Comparison of ENCODE assay signal across 26 mouse cellular contexts in the genomic region with DNA sequence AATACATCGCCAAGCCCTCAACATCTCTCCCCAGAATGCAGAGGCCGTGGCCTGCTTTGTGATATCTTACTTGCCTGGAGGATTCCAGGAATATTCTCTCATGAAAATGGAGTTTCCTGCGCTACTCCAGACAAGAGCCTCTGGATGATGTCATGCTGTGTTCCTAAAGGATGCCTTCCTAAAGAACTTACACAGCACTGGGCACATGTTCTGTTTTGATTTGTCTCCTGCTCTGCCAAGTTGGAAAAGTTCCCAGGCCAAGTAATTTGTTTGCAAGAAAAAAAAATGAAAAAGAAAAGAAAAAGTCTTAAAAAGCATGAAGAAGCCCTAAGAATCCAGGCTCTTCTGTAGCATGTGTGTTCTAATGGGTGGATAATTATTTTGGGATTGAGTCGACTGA. TPM values are rescaled to one million over a fixed set of nuclear protein-coding genes. Genes with fewer than 3 reads are reported as not detected.
DNase-seq lines count a peak whose midpoint lies in the region; ATAC-seq and TF ChIP-seq lines count a peak whose summit lies in the region.
"Had no signal": no experiment of that assay in that cellular context is flagged by ENCODE, and none has a peak within 500 bp of the region (broad histone marks: within the 10 kb centered on the region; RNA-seq: fewer than 3 reads in every experiment).

No protein-coding gene starts in this region.

- H3K9me3 ChIP-seq in forebrain, embryonic 12.5 days = no peaks in the 10 kb centered on the region
- no peaks in the 10 kb centered on the region for H3K9me3 ChIP-seq in forebrain, embryonic 11.5 days (ENCODE audit: control insufficient read depth, low read length)
- no peaks in the 10 kb centered on the region for H3K9me3 ChIP-seq in intestine, embryonic 16.5 days (ENCODE audit: control insufficient read depth, low read length)
- H3K9me3 ChIP-seq in intestine, postnatal 0 days (ENCODE audit: control insufficient read depth) = no peaks in the 10 kb centered on the region
- no peaks in the 10 kb centered on the region for H3K9me3 ChIP-seq in embryonic facial prominence, embryonic 15.5 days (replicated peaks)
- H3K9me3 ChIP-seq: embryonic facial prominence, embryonic 13.5 days; hindbrain, embryonic 12.5 days; midbrain, embryonic 15.5 days had no signal

- H3K4me3 ChIP-seq in forebrain, embryonic 12.5 days (replicated peaks) = no peak overlapping the region
- no peak overlapping the region for H3K4me3 ChIP-seq in forebrain, embryonic 11.5 days (ENCODE audit: low read depth, low read length)
- H3K4me3 ChIP-seq in intestine, embryonic 16.5 days (ENCODE audit: low read length) = no peak overlapping the region
- no peak overlapping the region for H3K4me3 ChIP-seq in intestine, postnatal 0 days (ENCODE audit: low read depth, low read length)
- no peak overlapping the region for H3K4me3 ChIP-seq in embryonic facial prominence, embryonic 15.5 days (replicated peaks)
- H3K4me3 ChIP-seq: embryonic facial prominence, embryonic 13.5 days; hindbrain, embryonic 12.5 days; left cerebral cortex, adult 2 months; midbrain, embryonic 15.5 days had no signal

- H3K4me1 ChIP-seq in forebrain, embryonic 12.5 days = peaks cover 3% of the 10 kb centered on the region; the same call in 1 of the 2 replicates
- no peaks in the 10 kb centered on the region for H3K4me1 ChIP-seq in forebrain, embryonic 11.5 days (replicated peaks; ENCODE audit: control insufficient read depth, insufficient read depth, low read length)
- H3K4me1 ChIP-seq in intestine, embryonic 16.5 days (ENCODE audit: control insufficient read depth, insufficient read depth, low read length) = no peaks in the 10 kb centered on the region
- H3K4me1 ChIP-seq in intestine, postnatal 0 days (replicated peaks; ENCODE audit: control insufficient read depth, insufficient read depth, low read length) = no peaks in the 10 kb centered on the region
- H3K4me1 ChIP-seq in embryonic facial prominence, embryonic 15.5 days = peaks cover 4% of the 10 kb centered on the region; the same call in 1 of the 2 replicates
- H3K4me1 ChIP-seq: midbrain, embryonic 15.5 days had no signal

- H3K27me3 ChIP-seq in forebrain, embryonic 12.5 days = no peaks in the 10 kb centered on the region
- no peaks in the 10 kb centered on the region for H3K27me3 ChIP-seq in forebrain, embryonic 11.5 days (ENCODE audit: control insufficient read depth, insufficient read depth, low read length)
- no peaks in the 10 kb centered on the region for H3K27me3 ChIP-seq in intestine, embryonic 16.5 days (replicated peaks; ENCODE audit: control insufficient read depth, insufficient read depth, low read length)
- no peaks in the 10 kb centered on the region for H3K27me3 ChIP-seq in intestine, postnatal 0 days (replicated peaks; ENCODE audit: control insufficient read depth, insufficient read depth, low read length)
- no peaks in the 10 kb centered on the region for H3K27me3 ChIP-seq in embryonic facial prominence, embryonic 15.5 days
- H3K27me3 ChIP-seq: CH12.LX; embryonic facial prominence, embryonic 13.5 days; hindbrain, embryonic 12.5 days; midbrain, embryonic 15.5 days had no signal

- no peaks in the 10 kb centered on the region for H3K36me3 ChIP-seq in forebrain, embryonic 12.5 days (replicated peaks)
- no peaks in the 10 kb centered on the region for H3K36me3 ChIP-seq in forebrain, embryonic 11.5 days (ENCODE audit: control insufficient read depth, insufficient read depth, low read length)
- H3K36me3 ChIP-seq in intestine, embryonic 16.5 days (ENCODE audit: control insufficient read depth, insufficient read depth, low read length) = no peaks in the 10 kb centered on the region
- H3K36me3 ChIP-seq in intestine, postnatal 0 days (ENCODE audit: control insufficient read depth, insufficient read depth) = no peaks in the 10 kb centered on the region
- H3K36me3 ChIP-seq in embryonic facial prominence, embryonic 15.5 days = no peaks in the 10 kb centered on the region
- H3K36me3 ChIP-seq: embryonic facial prominence, embryonic 13.5 days; hindbrain, embryonic 12.5 days; midbrain, embryonic 15.5 days had no signal

- no peak for TF ChIP-seq CTCF in intestine, postnatal 0 days (IDR thresholded peaks at IDR 0.05; ENCODE audit: low read depth)

- no peak for DNase-seq in forebrain, embryonic 11.5 days (ENCODE audit: low spot score)
- DNase-seq in 3T3-L1 (ENCODE audit: low read depth, low spot score) = peak; percentile 27
- DNase-seq in spleen, postnatal 36 days (ENCODE audit: low spot score in 2 of 2) = no peak
- DNase-seq: cerebellum, adult 9-11 months; gastrocnemius, postnatal 10 days; heart, adult 11 months; heart, postnatal 10 days; kidney, adult 9 months; kidney, postnatal 36 days; layer of hippocampus, adult 9-11 months; left cerebral cortex, postnatal 4 days; lung, adult 2 months; right cerebral cortex, postnatal 25 days had no signal

- H3K27ac ChIP-seq in forebrain, embryonic 12.5 days = 0 out of 2 replicates have a peak overlapping the region, but pooled peaks have one; percentile 6
- no peak overlapping the region for H3K27ac ChIP-seq in forebrain, embryonic 11.5 days (ENCODE audit: low read depth, low read length)
- 0 out of 2 replicates have a peak overlapping the region, but pooled peaks have one; percentile 13 for H3K27ac ChIP-seq in intestine, embryonic 16.5 days (ENCODE audit: low read length)
- no peak overlapping the region for H3K27ac ChIP-seq in intestine, postnatal 0 days (ENCODE audit: low read depth, low read length)
- H3K27ac ChIP-seq in embryonic facial prominence, embryonic 15.5 days (replicated peaks) = 0 out of 2 replicates have a peak overlapping the region, but pooled peaks have one; percentile 36
- H3K27ac ChIP-seq: embryonic facial prominence, embryonic 13.5 days; hindbrain, embryonic 12.5 days; left cerebral cortex, adult 2 months; midbrain, embryonic 15.5 days had no signal

- H3K9ac ChIP-seq in forebrain, embryonic 12.5 days = no peak overlapping the region
- H3K9ac ChIP-seq in forebrain, embryonic 11.5 days (ENCODE audit: low read length) = no peak overlapping the region
- H3K9ac ChIP-seq in intestine, embryonic 16.5 days (ENCODE audit: low read depth, low read length) = no peak overlapping the region
- no peak overlapping the region for H3K9ac ChIP-seq in intestine, postnatal 0 days (ENCODE audit: low read depth, low read length)
- no peak overlapping the region for H3K9ac ChIP-seq in embryonic facial prominence, embryonic 15.5 days
- H3K9ac ChIP-seq: embryonic facial prominence, embryonic 13.5 days; hindbrain, embryonic 12.5 days; midbrain, embryonic 15.5 days had no signal

- no peak overlapping the region for H3K4me2 ChIP-seq in forebrain, embryonic 12.5 days
- H3K4me2 ChIP-seq in forebrain, embryonic 11.5 days (ENCODE audit: low read depth, low read length, severe bottlenecking) = no peak overlapping the region
- no peak overlapping the region for H3K4me2 ChIP-seq in intestine, embryonic 16.5 days (ENCODE audit: low read depth, low read length)
- no peak overlapping the region for H3K4me2 ChIP-seq in intestine, postnatal 0 days (replicated peaks; ENCODE audit: low read depth)
- no peak overlapping the region for H3K4me2 ChIP-seq in embryonic facial prominence, embryonic 15.5 days (replicated peaks)
- H3K4me2 ChIP-seq: embryonic facial prominence, embryonic 13.5 days; hindbrain, embryonic 12.5 days; liver, embryonic 11.5 days; midbrain, embryonic 15.5 days had no signal

- WGBS in forebrain, embryonic 12.5 days = 56% methylated on average over 4 of the region's 4 CpGs
- 76% methylated on average over 4 of the region's 4 CpGs for WGBS in forebrain, embryonic 11.5 days
- 57% methylated on average over 4 of the region's 4 CpGs for WGBS in intestine, embryonic 16.5 days
- WGBS in intestine, postnatal 0 days = 68% methylated on average over 4 of the region's 4 CpGs
- 53% methylated on average over 4 of the region's 4 CpGs for WGBS in embryonic facial prominence, embryonic 15.5 days

- ATAC-seq in forebrain, embryonic 12.5 days (ENCODE audit: low FRiP score) = no peak
- no peak for ATAC-seq in forebrain, embryonic 11.5 days (replicated peaks; ENCODE audit: low FRiP score)
- ATAC-seq in intestine, embryonic 16.5 days = no peak
- no peak for ATAC-seq in intestine, postnatal 0 days
- no peak for ATAC-seq in embryonic facial prominence, embryonic 15.5 days (ENCODE audit: insufficient number of reproducible peaks, low FRiP score, low TSS enrichment, low read depth)
- no peak for ATAC-seq in erythroid progenitor cell, adult 5-6 weeks (replicated peaks; ENCODE audit: low FRiP score, poor library complexity, severe bottlenecking)
- ATAC-seq: inflammation-experienced regulatory T-cells, adult 6 months; midbrain, embryonic 15.5 days had no signal

RNA-seq across cellular contexts. Expression of gene Stat4, which starts 56.2 kb away (rescaled TPM):
- polyA plus RNA-seq in forebrain, embryonic 12.5 days (2016; fragmentation: Nextera tagmentation; extraction: Ambion mirVana) = 7.0 and 10.9 TPM in 2 replicates
- polyA plus RNA-seq in forebrain, embryonic 11.5 days (2014; fragmentation: Nextera tagmentation; extraction: Ambion mirVana) = 12.0 and 12.4 TPM in 2 replicates
- 0.93 and 1.5 TPM in 2 replicates for polyA plus RNA-seq in intestine, embryonic 16.5 days (2015; fragmentation: Nextera tagmentation; extraction: Ambion mirVana)
- 0.38 and 0.77 TPM in 2 replicates for polyA plus RNA-seq in intestine, postnatal 0 days (2015; fragmentation: Nextera tagmentation; extraction: Ambion mirVana)
- polyA plus RNA-seq in embryonic facial prominence, embryonic 15.5 days (2015; fragmentation: Nextera tagmentation; extraction: Ambion mirVana) = 1.00 and 1.0 TPM in 2 replicates
- total RNA-seq in erythroid progenitor cell, adult 5-6 weeks (2015; ENCODE audit: low replicate concordance) = 0.84 and 4.7 TPM in 2 replicates
- total RNA-seq in erythroid progenitor cell, adult 5-6 weeks (2017; ENCODE audit: low replicate concordance) = 2.7 and 7.8 TPM in 2 replicates
- total RNA-seq: MEL had no signal

Comparison
In these comparisons a context has a peak if more than half of its experiments do, and no peak if none do; other contexts are left out.
1. H3K27ac ChIP-seq: peak in forebrain, embryonic 12.5 days (single experiment), intestine, embryonic 16.5 days (single experiment) and embryonic facial prominence, embryonic 15.5 days (single experiment); none in forebrain, embryonic 11.5 days (single experiment) and intestine, postnatal 0 days (single experiment).